Mouse (Mus musculus) urinary bladder, postnatal 14 days (tissue): ENCODE measurements around the gene Scaper.

Experiments
- DNase-seq: peaks from one replicate; pipeline ENCODE4 v3.0.0; 2021; ENCODE audit warnings: low spot score

The Scaper gene

GRCm38 (mm10) chr9:55937664-55938617 is at the start of gene Scaper:
Scaper (minus strand) TSS chr9:55938119.
- peak; percentile 89 for DNase-seq

GRCm38 (mm10) chr9:55946819-55947218 is 8.9 kb upstream of the Scaper start:
- DNase-seq = peak; percentile 28

DNA sequence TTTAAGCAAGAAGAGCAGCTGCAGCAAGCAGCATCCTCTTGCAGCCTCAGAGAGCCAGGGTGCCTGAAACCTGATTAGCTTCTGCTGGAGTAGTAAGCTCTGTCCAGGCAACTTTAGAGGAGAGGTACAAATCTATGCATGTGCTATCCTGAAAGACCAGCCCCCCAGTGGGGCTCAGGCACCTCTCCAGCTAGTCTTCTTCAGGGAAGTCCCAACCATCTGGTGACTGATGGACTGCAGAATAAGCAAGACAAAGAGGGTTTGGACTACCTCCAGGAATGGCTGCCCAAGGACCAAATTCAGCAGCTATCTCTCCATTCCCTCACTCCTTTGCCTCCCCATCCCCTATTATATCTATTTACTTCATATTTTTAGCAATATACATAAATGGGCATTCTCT is 3.4 kb upstream of the Scaper start:
- no peak for DNase-seq

DNA sequence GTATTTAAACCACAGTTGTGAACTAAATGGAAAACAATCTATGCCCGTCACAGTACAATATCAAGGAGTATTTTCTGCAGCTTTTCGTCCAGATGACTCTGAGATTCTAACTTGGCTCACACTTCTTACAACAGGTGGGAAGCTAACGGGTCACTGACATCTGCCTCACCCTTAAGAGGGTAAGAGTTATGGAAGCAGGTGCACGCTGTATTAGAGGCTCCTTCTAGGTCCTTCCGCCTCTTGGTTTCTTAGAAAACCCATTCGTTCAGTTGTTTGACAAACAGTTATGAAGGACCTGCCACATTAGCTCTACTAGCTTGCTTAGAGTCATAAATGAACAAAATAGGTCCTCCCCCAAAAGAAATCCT is 683 bp upstream of the Scaper start:
- DNase-seq = no peak

DNA sequence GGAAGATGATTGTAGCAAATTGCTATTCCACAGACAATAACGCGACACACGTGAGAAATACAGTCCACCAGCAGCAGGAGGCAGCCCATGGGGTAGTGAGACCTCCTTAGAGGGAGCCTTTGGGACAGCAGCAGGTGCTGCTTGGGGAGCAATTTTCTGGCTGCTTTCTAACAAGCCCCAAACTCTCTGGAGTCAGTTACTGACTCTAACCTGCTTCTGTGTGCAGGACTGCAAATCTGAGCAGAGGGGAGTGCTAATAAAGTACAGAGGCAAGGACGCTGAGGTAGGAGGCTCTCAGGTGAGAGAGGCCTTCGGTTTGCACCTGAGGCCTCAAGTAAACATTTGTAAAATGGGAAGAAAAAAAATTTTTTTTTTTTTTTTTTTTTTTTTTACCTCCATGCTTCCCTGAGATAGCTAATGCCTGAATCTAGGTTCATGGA is 675 bp downstream of the Scaper start:
- DNase-seq = no peak

DNA sequence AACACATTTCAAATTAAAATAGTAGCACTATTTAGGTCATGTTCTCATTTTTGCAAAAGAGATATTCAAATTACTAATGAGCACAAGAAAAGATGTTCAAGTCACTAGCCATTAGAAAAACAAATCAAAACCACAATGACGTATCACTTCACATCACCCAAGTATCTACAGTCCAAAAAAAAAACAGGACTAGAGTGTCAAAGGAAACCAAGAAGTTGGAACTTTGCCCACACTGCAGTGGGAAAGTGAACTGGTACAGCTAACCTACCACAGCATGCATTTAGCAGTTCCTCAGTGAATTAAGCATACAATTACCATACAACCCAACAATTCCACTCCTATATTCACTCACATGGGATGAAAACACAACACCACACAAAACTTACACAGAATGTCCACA is 5.4 kb downstream of the Scaper start:
- no peak for DNase-seq

GRCm38 (mm10) chr9:55918579-55918978 is 19.3 kb downstream of the Scaper start:
- DNase-seq = no peak

GRCm38 (mm10) chr9:55916751-55917150 is 21.2 kb downstream of the Scaper start:
- no peak for DNase-seq

GRCm38 (mm10) chr9:55911481-55911880 is 26.4 kb downstream of the Scaper start:
- no peak for DNase-seq

GRCm38 (mm10) chr9:55902964-55903363 is 35.0 kb downstream of the Scaper start:
- DNase-seq = no peak

DNA sequence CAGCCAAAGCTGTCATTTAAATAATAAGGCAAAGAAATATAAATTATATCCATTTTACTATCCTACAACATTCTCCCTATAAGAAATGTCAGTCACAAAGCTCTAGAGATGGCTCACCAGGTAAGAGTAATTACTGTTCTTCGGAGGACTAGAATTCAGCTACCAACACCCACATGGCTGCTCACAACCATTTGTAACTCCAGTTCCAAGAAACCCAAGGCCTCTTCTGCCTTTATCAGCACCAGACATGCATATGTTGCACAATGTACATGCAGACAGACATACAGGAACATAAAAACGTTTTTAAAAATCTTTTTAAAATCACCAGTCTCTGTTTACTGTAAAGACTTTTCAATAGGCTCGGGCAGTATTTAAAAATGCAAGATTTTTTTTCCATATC is 36.3 kb downstream of the Scaper start:
- no peak for DNase-seq

DNA sequence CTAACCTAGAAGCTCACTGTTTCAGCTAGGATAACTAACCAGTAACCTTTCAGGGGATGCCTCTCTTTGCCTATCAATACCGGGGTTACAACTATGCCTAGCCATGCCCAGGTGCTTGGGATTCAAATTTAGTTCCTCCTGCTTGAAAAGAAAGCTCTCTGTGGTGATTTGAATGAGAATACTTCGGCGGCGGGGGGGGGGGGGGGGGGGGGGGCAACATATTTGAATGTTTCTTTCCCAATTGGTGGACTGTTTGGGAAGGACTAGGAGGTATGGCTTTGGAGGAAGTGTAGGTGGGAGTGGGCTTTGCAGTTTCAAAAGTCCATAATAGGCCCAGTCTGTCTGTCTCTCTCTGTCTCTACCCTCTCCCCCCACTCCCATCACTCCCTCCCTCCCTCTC is 37.4 kb downstream of the Scaper start:
- DNase-seq = no peak

DNA sequence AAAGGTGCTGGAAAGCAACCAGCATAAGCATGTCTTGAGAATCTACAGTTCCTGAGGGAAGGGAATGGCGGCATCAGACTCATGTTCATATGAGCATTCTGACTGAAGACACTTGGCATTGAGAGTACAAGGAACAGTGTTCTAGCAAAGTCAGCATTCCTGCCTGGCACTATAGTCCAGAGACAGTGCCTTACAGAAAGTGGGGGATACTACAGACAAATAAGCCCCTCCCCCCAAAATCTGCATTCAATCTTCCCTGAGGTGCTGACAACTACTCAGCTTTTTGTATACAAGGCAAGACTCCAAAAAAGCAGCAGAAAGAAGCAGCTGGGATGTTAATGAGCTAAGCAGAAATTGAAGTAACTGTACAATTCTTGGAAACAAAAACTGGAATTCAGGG is 59.9 kb downstream of the Scaper start:
- no peak for DNase-seq

DNA sequence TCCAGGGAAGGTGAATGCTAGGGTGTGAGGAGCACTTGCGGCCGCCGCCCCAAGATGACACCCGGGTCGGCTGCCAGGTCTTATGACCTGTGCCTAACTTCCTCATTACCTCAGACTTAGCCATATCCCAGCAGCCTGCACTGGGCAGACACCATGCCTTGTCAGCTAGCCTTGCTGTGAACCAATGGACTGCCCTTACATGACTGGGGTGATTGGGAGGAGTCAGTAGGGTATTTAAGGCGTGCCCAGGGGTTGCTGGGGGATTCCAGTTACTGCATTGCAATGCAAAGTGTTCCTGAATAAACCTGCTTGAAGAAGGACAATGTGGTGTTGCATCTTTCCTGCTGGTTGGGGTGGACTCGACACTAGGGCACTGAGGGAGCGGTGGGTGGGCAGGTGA is 148.5 kb downstream of the Scaper start:
- DNase-seq = no peak

- DNase-seq = no peak
Measured at GRCm38 (mm10) chr9:55712016-55712415, 225.9 kb downstream of the Scaper start.

DNA sequence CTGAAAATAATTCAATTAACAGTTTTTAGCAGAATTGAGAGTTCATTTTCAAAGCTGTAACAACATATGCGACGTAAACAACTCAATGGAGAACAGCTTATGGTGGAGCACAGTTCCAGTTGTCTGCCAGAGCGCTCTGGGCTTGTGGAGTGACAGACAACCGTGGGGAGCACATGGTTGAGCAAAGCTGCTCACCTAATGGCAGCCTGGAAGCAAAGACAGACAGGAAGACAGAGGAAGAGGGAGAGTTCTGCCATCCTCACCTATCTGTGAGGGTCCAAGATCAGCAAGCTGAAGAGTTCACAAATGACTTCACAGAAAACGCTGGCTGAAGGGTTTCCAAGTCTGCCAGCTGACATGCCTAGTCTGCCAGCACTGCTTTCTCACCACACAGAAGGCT is 227.4 kb downstream of the Scaper start:
- no peak for DNase-seq

DNA sequence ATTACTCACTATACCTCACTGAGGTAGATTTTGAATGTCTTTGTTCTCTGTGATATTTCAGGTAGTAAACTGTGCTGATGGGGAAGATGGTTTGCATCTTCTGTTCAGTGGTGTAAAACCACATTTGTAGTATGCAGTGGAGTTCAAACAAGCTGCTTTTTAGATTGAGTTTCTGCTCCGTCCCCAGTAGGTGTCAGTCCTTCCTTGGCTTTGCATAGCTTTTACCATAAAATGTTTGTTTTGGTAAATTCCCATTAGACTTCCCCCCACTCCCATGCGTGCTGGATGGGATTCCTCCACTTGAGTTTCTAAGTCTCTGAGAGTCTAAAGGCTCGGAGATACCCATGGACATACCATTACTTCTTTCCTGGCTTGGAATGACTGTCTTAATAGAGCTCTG is 231.3 kb downstream of the Scaper start:
- no peak for DNase-seq

DNA sequence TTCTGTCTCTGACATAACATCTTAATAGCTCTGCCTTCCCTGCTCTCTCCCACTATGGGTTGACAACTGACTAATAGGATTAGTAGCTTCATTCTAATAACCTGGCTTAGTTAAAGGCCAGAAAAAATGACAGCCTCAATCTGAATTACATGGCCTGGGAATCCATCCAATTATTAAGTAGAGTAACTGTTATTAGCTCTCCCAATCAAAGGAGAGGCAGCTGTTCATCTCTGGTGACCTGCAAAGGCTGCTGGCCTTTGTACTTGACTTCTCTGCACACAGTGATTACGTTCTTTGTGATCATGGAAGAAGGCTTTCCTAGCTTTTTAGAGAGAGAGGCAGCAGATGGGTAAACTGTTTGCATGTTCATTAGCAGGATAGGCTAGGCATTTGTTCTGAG is 242.6 kb downstream of the Scaper start:
- no peak for DNase-seq

DNA sequence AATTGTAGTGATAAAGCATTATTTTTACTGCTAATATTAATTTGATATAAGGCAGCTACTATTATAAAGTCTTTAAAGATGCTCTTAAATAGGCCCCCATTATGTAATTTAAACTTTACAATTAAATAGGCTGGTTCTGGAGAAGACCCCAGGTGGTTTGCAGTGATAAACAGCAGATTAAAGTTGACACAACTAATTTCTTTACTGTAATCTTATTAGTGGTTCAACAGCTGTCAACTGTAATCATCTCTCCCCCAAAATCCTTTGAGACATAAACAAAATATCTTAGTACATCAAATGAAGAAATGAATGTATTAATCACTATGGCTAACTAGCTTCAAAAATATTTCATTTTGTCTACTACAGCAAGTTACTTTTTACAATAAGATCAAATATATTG is 260.8 kb downstream of the Scaper start:
- no peak for DNase-seq

DNA sequence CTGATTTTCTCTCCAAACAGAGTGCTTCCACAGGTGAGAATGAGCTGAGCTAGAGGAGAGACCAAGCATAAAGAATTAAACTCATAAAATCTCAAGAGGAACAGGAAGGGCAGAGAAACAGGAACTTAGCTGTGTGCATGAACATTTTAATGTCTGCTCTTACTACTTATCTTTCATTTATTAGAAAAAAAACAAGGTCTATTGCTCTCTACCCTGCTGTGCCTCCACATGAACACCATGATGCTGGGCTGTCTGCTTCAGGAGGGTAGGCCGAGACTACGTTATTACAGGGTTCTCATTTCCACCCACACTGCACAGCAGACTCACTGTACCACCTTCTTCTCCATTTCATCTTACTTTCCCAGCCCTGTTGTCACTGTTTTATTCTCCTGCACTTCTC is 291.5 kb downstream of the Scaper start:
- DNase-seq = no peak

- no peak for DNase-seq
Measured at GRCm38 (mm10) chr9:55626990-55627389, 310.9 kb downstream of the Scaper start.

GRCm38 (mm10) chr9:55614711-55615110 is 323.2 kb downstream of the Scaper start:
- DNase-seq = no peak

GRCm38 (mm10) chr9:55609751-55610150 is 328.2 kb downstream of the Scaper start:
- no peak for DNase-seq
